14 mouse cellular contexts compared by ENCODE assay signal in the genomic region with DNA sequence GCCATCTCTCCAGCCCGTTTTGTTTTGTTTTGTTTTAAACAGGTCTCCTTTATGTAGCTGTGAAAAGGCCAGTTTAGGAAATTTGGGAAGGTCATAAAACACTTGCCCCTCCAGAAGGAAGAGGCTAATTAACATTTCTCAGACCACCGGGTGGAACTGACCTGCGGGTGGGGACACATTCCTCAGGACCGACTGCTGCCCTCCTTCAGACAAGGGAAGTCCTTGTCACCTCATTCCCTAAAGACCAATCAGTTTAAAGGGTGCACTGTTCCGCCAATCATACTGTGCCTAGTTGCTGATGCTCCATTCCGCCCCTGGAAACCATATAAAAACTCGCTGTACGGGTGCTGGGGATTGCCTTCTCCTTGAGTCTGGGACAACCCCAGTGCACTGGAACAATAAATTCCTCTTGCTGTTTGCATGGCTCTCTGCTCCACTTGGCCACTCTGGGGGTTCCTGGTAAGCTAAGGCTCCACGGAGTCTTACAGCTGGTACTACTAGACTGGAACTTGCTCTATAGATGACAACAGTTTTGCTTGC. TPM values are rescaled to one million over a fixed set of nuclear protein-coding genes. Genes with fewer than 3 reads are reported as not detected.
DNase-seq lines count a peak whose midpoint lies in the region; ATAC-seq and TF ChIP-seq lines count a peak whose summit lies in the region.
"Had no signal": no experiment of that assay in that cellular context is flagged by ENCODE, and none has a peak within 500 bp of the region (broad histone marks: within the 10 kb centered on the region; RNA-seq: fewer than 3 reads in every experiment).

No protein-coding gene starts in this region.

- no peak overlapping the region for H3K9ac ChIP-seq in heart, embryonic 12.5 days
- no peak overlapping the region for H3K9ac ChIP-seq in kidney, postnatal 0 days (ENCODE audit: low read depth, low read length)
- peak overlapping the region; percentile 98 for H3K9ac ChIP-seq in ES-Bruce4 (ENCODE audit: low read depth, poor library complexity, severe bottlenecking)
- H3K9ac ChIP-seq: embryonic facial prominence, embryonic 15.5 days; hindbrain, embryonic 15.5 days had no signal

- peak overlapping the region; percentile 60 for H3K27ac ChIP-seq in heart, embryonic 12.5 days (ENCODE audit: poor library complexity, severe bottlenecking)
- H3K27ac ChIP-seq in kidney, postnatal 0 days: no peak overlapping the region
- peak overlapping the region; percentile 100 for H3K27ac ChIP-seq in ES-Bruce4 (ENCODE audit: insufficient read depth, low read length)
- H3K27ac ChIP-seq in limb, embryonic 10.5 days: peak overlapping the region; percentile 81
- H3K27ac ChIP-seq: embryonic facial prominence, embryonic 15.5 days; hindbrain, embryonic 15.5 days had no signal

- TF ChIP-seq EP300 in ES-Bruce4 (IDR thresholded peaks at IDR 0.05; ENCODE audit: insufficient read depth, low read depth, low read length): peak; percentile 90

- no peaks in the 10 kb centered on the region for H3K36me3 ChIP-seq in heart, embryonic 12.5 days
- H3K36me3 ChIP-seq in kidney, postnatal 0 days (ENCODE audit: insufficient read depth, low read length): no peaks in the 10 kb centered on the region
- H3K36me3 ChIP-seq in ES-Bruce4 (ENCODE audit: control insufficient read depth, insufficient read depth, low read length, poor library complexity, severe bottlenecking): peaks cover 17% of the 10 kb centered on the region
- no peaks in the 10 kb centered on the region for H3K36me3 ChIP-seq in limb, embryonic 10.5 days
- H3K36me3 ChIP-seq: embryonic facial prominence, embryonic 15.5 days; hindbrain, embryonic 15.5 days had no signal

- no peak overlapping the region for H3K4me2 ChIP-seq in heart, embryonic 12.5 days
- H3K4me2 ChIP-seq in kidney, postnatal 0 days (ENCODE audit: low read length): no peak overlapping the region
- H3K4me2 ChIP-seq: embryonic facial prominence, embryonic 15.5 days; hindbrain, embryonic 15.5 days had no signal

- no peaks in the 10 kb centered on the region for H3K9me3 ChIP-seq in heart, embryonic 12.5 days (replicated peaks)
- no peaks in the 10 kb centered on the region for H3K9me3 ChIP-seq in kidney, postnatal 0 days (replicated peaks; ENCODE audit: low read length)
- no peaks in the 10 kb centered on the region for H3K9me3 ChIP-seq in ES-Bruce4 (replicated peaks; ENCODE audit: control insufficient read depth, insufficient read depth, low read length, poor library complexity, severe bottlenecking)
- no peaks in the 10 kb centered on the region for H3K9me3 ChIP-seq in limb, embryonic 10.5 days (replicated peaks)
- H3K9me3 ChIP-seq: embryonic facial prominence, embryonic 15.5 days; hindbrain, embryonic 15.5 days had no signal

- no peaks in the 10 kb centered on the region for H3K27me3 ChIP-seq in heart, embryonic 12.5 days (replicated peaks)
- H3K27me3 ChIP-seq in kidney, postnatal 0 days (ENCODE audit: insufficient read depth, low read length): no peaks in the 10 kb centered on the region
- H3K27me3 ChIP-seq in ES-Bruce4 (ENCODE audit: control insufficient read depth, insufficient read depth, low read length, poor library complexity, severe bottlenecking): no peaks in the 10 kb centered on the region
- no peaks in the 10 kb centered on the region for H3K27me3 ChIP-seq in limb, embryonic 10.5 days (ENCODE audit: low read depth, poor library complexity, severe bottlenecking)
- H3K27me3 ChIP-seq: embryonic facial prominence, embryonic 15.5 days; hindbrain, embryonic 15.5 days had no signal

- ATAC-seq in heart, embryonic 12.5 days (ENCODE audit: insufficient number of reproducible peaks, low FRiP score): no peak
- no peak for ATAC-seq in kidney, postnatal 0 days (replicated peaks; ENCODE audit: low FRiP score, low read depth)
- no peak for ATAC-seq in activated CD4-positive, CD25-positive, alpha-beta regulatory T cell, adult 4 months

- no peak for DNase-seq in heart, adult 11 months
- DNase-seq in kidney, postnatal 0 days (ENCODE audit: low spot score): peak; percentile 12
- no peak for DNase-seq in kidney, postnatal 14 days
- no peak for DNase-seq in limb, embryonic 10.5 days (ENCODE audit: low spot score)
- no peak for DNase-seq in thymus, postnatal 4 days
- DNase-seq: gastrocnemius, postnatal 25 days; kidney, adult 2 months; layer of hippocampus, adult 9-11 months; midbrain, embryonic 14.5 days had no signal

- peaks cover 48% of the 10 kb centered on the region for H3K4me1 ChIP-seq in heart, embryonic 12.5 days (replicated peaks)
- peaks cover 26% of the 10 kb centered on the region for H3K4me1 ChIP-seq in kidney, postnatal 0 days (replicated peaks; ENCODE audit: insufficient read depth, low read length)
- H3K4me1 ChIP-seq in ES-Bruce4 (ENCODE audit: control insufficient read depth, insufficient read depth, low read length): peaks cover 5% of the 10 kb centered on the region
- H3K4me1 ChIP-seq in limb, embryonic 10.5 days: peaks cover 61% of the 10 kb centered on the region

- WGBS in heart, embryonic 12.5 days: 52% methylated on average over 9 of the region's 9 CpGs
- 37% methylated on average over 9 of the region's 9 CpGs for WGBS in kidney, postnatal 0 days
- WGBS in limb, embryonic 10.5 days: 51% methylated on average over 9 of the region's 9 CpGs

- peak; percentile 97 for TF ChIP-seq POLR2A in ES-Bruce4 (IDR thresholded peaks at IDR 0.05; ENCODE audit: insufficient read depth, low read length)

- no peak overlapping the region for H3K4me3 ChIP-seq in heart, embryonic 12.5 days
- no peak overlapping the region for H3K4me3 ChIP-seq in kidney, postnatal 0 days (replicated peaks; ENCODE audit: low read depth, low read length)
- peak overlapping the region; percentile 99 for H3K4me3 ChIP-seq in ES-Bruce4 (ENCODE audit: low read depth, low read length)
- H3K4me3 ChIP-seq in limb, embryonic 10.5 days: peak overlapping the region; percentile 31
- H3K4me3 ChIP-seq: embryonic facial prominence, embryonic 15.5 days; hindbrain, embryonic 15.5 days had no signal

- TF ChIP-seq CTCF in kidney, postnatal 0 days (IDR thresholded peaks at IDR 0.05; ENCODE audit: low read depth): no peak
- TF ChIP-seq CTCF in ES-Bruce4 (IDR thresholded peaks at IDR 0.05; ENCODE audit: low read depth, low read length): no peak

RNA-seq across cellular contexts. Expression of gene Ier2, which starts 9.5 kb away (rescaled TPM):
- 63.4 and 68.1 TPM in 2 replicates for polyA plus RNA-seq in heart, embryonic 12.5 days (2016; fragmentation: Nextera tagmentation; extraction: Ambion mirVana)
- 77.4 and 83.8 TPM in 2 replicates for polyA plus RNA-seq in kidney, postnatal 0 days (2015; fragmentation: Nextera tagmentation; extraction: Ambion mirVana)
- polyA plus RNA-seq in ES-Bruce4 (2011; ENCODE audit: insufficient read depth, insufficient read length, low read depth, missing spikeins): 42.8 and 44.8 TPM in 2 replicates
- polyA plus RNA-seq in limb, embryonic 10.5 days (2016; fragmentation: Nextera tagmentation; extraction: Ambion mirVana): 199 and 229 TPM in 2 replicates
- 10 to 100 TPM; 54.7 to 56.1 TPM for polyA plus RNA-seq in activated CD4-positive, CD25-positive, alpha-beta regulatory T cell, adult 4 months (2017; shearing (Covaris generic))

RNA-seq across cellular contexts. Expression of gene Trmt1, which starts 32.9 kb away (rescaled TPM):
- polyA plus RNA-seq in heart, embryonic 12.5 days (2016; fragmentation: Nextera tagmentation; extraction: Ambion mirVana): 46.2 and 49.5 TPM in 2 replicates
- polyA plus RNA-seq in kidney, postnatal 0 days (2015; fragmentation: Nextera tagmentation; extraction: Ambion mirVana): 55.3 and 56.1 TPM in 2 replicates
- polyA plus RNA-seq in ES-Bruce4 (2011; ENCODE audit: insufficient read depth, insufficient read length, low read depth, missing spikeins): 77.6 and 79.8 TPM in 2 replicates
- 71.7 and 79.3 TPM in 2 replicates for polyA plus RNA-seq in limb, embryonic 10.5 days (2016; fragmentation: Nextera tagmentation; extraction: Ambion mirVana)
- 10 to 100 TPM; 32.6 to 49.8 TPM for polyA plus RNA-seq in activated CD4-positive, CD25-positive, alpha-beta regulatory T cell, adult 4 months (2017; shearing (Covaris generic))

RNA-seq across cellular contexts. Expression of gene Nacc1, which starts 34.5 kb away (rescaled TPM):
- 20.9 and 21.3 TPM in 2 replicates for polyA plus RNA-seq in heart, embryonic 12.5 days (2016; fragmentation: Nextera tagmentation; extraction: Ambion mirVana)
- 15.9 and 16.1 TPM in 2 replicates for polyA plus RNA-seq in kidney, postnatal 0 days (2015; fragmentation: Nextera tagmentation; extraction: Ambion mirVana)
- 89.7 and 97.9 TPM in 2 replicates for polyA plus RNA-seq in ES-Bruce4 (2011; ENCODE audit: insufficient read depth, insufficient read length, low read depth, missing spikeins)
- polyA plus RNA-seq in limb, embryonic 10.5 days (2016; fragmentation: Nextera tagmentation; extraction: Ambion mirVana): 31.7 and 32.0 TPM in 2 replicates
- polyA plus RNA-seq in activated CD4-positive, CD25-positive, alpha-beta regulatory T cell, adult 4 months (2017; shearing (Covaris generic)): 10 to 100 TPM in 1 of 2 experiments, 1 to 10 TPM in 1; 9.4 to 12.5 TPM

RNA-seq across cellular contexts. Expression of gene Lyl1, which starts 48.1 kb away (rescaled TPM):
- polyA plus RNA-seq in heart, embryonic 12.5 days (2016; fragmentation: Nextera tagmentation; extraction: Ambion mirVana): 18.1 and 19.7 TPM in 2 replicates
- 6.1 and 6.4 TPM in 2 replicates for polyA plus RNA-seq in kidney, postnatal 0 days (2015; fragmentation: Nextera tagmentation; extraction: Ambion mirVana)
- polyA plus RNA-seq in ES-Bruce4 (2011; ENCODE audit: insufficient read depth, insufficient read length, low read depth, missing spikeins): not detected in 2 replicates
- 4.6 and 4.7 TPM in 2 replicates for polyA plus RNA-seq in limb, embryonic 10.5 days (2016; fragmentation: Nextera tagmentation; extraction: Ambion mirVana)
- polyA plus RNA-seq in activated CD4-positive, CD25-positive, alpha-beta regulatory T cell, adult 4 months (2017; shearing (Covaris generic)): 1 to 10 TPM in 1 of 2 experiments, under 1 TPM in 1; 0.85 to 1.2 TPM

Comparison
In these comparisons a context has a peak if more than half of its experiments do, and no peak if none do; other contexts are left out.
1. H3K4me3 ChIP-seq: peak in ES-Bruce4 (single experiment) and limb, embryonic 10.5 days (single experiment); none in heart, embryonic 12.5 days (single experiment) and kidney, postnatal 0 days (single experiment).